Mouse (Mus musculus): ENCODE measurements around the gene Edem1. TPM values are rescaled to one million over a fixed set of nuclear protein-coding genes. Genes with fewer than 3 reads are reported as not detected.

Gene Edem1
- polyA plus RNA-seq, 1 experiment: 6.4 TPM

DNA sequence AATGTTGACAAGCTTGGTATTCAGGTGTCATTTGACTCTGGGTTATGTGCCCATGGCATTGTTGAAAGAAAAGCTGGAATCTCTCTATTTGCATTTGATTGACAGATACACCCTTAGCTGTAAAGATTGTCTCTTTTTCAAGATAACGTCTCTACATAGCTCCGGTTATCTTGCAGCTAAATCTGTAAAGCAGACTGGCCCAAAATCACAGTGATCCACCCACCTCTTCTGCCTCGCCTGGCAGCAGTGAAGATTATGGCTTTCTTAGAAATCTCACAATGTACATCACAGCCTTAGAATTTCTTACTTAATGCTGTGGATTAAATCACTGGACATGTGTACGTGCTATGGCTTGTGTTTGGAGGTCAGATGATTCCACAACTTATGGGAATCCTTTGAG, 10.9 kb upstream of the Edem1 start:
- no peak for TF ChIP-seq GATA1 (IDR thresholded peaks at IDR 0.05; ENCODE audit: low read length)

DNA sequence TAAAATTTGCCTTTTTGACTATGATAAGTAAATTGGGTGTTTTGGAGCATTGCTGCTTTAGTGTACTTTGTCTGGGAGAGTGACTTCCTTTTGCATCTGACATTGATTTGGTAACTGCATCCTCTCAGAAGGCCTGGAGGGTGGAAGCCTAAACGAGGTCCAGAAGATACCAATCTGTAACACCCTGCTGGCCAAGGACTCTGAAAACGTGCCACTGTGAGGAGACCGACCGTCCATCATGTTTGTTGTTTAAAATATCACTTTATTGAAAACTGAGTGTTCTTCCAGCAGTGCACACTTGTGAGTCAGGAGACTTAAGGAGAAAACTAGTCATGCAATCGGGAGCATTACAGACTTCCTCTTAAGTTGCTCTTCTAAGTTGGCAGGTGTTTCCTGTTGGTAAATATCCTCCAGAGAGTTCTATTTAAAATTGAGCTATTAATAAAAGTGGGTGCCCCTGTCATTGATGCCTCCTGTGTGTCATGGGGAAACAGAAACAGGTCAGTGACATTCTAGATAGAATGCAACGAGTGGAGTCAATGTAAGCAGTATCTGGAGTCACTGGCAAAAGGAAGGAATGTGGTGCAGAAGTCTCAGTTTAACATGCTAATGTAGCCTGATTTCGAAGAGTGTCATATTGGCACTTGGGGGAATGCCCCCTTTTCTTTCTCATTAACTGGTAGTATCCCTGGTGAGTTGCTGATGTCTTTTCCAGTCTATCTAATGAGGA, 3.5 kb upstream of the Edem1 start:
- no peak for TF ChIP-seq GATA1 (IDR thresholded peaks at IDR 0.05; ENCODE audit: low read length)

GRCm38 (mm10) chr6:108826070-108826469, 2.4 kb upstream of the Edem1 start:
- no peak for TF ChIP-seq GATA1 (IDR thresholded peaks at IDR 0.05; ENCODE audit: low read length)

DNA sequence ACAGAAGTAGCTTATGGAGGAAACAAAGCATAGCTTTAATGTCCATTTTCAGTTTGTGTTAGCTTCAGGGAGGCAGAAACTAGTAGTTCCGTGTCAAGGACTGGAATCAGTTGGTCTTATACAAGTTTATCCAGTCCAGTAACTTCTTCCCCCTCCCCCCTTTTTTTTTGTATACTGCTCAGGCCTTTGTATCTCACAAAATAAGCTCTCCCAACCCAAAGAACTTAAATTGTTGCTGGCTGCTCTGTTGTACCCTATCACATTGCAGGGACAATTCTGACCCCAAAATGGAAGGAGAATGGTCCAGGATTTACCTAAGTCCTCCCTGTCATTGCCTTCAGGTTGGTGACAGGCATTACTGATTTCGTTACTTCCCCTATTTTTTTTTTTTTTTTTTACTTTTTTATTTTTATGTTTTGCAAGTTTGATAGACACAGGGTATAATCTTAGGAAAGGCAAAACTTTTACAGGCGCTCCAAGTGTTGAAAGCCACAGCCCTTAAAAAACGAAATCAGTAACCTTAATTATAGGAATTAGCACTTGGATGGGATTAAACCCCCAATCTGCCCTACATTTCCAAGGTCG, 1.0 kb upstream of the Edem1 start:
- TF ChIP-seq GATA1 (IDR thresholded peaks at IDR 0.05; ENCODE audit: low read length): no peak

GRCm38 (mm10) chr6:108828872-108829271, 431 bp downstream of the Edem1 start:
- TF ChIP-seq GATA1 (IDR thresholded peaks at IDR 0.05; ENCODE audit: low read length): no peak

DNA sequence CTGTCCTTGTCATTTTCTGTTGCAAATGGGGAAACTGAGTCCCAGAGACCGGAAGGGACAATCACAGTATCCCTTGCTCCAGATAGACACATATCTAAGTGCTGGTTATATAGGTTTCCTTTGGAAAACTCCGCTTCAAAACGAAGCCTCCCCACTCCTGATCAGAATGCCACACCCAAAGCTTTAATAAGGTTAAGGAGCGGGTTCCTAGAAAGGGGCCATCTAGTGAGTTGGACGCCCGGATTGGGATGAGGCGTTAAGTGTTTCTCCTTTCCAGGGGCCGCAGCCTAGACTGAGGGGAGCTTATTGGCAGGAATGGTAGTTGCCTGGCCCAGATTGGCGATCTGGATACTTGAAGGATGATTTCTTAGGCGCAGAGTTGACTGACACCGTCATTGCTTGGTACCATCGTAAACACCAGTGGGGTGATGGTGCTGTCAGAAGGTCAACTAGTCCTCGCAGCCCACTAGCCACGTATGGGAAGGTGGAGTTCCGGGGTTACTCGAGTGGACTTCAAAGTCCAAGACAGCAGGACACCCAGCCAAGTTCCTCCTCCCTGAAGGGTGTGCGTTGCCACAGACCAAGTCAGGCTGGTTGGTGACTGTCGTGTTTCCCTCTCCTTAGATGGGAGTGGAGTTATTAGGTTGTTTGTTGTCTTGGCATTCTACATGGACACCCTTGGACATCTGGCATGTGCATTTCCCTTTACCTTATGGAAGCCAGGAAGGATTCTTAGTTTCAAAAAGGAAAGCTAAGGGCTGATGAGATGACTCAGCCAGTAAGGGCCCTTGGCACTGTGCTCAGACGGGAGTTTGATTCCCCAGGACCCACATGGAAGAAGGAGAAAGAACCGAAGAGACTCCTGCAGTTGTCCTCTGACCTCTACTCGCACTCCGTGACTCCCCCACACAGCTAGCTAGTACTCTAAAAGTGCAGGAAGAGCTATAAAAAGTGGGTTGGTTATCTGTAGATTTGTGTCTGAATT, 1.2 kb downstream of the Edem1 start:
- no peak for TF ChIP-seq GATA1 (IDR thresholded peaks at IDR 0.05; ENCODE audit: low read length)

GRCm38 (mm10) chr6:108832170-108832569, 3.7 kb downstream of the Edem1 start:
- no peak for TF ChIP-seq GATA1 (IDR thresholded peaks at IDR 0.05; ENCODE audit: low read length)

DNA sequence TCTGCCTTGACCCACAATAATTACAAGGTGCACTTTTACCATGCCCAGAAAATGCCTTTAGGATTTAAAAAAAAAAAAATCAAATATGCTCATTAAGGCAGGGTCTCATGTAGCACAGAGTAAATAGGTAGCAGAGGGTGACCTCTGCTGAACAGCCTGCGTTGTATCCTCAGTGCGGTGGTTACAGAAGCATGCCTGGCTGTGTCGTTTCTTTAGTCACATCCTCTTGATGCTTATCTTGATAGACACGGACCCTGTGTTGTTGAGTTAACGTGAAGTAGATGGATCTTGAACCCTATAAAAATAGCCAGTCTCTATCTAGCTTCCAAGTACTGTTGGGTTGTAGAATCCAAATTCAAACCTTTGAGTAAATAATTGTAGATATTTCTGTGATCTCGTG, 4.5 kb downstream of the Edem1 start:
- TF ChIP-seq GATA1 (IDR thresholded peaks at IDR 0.05; ENCODE audit: low read length): no peak

DNA sequence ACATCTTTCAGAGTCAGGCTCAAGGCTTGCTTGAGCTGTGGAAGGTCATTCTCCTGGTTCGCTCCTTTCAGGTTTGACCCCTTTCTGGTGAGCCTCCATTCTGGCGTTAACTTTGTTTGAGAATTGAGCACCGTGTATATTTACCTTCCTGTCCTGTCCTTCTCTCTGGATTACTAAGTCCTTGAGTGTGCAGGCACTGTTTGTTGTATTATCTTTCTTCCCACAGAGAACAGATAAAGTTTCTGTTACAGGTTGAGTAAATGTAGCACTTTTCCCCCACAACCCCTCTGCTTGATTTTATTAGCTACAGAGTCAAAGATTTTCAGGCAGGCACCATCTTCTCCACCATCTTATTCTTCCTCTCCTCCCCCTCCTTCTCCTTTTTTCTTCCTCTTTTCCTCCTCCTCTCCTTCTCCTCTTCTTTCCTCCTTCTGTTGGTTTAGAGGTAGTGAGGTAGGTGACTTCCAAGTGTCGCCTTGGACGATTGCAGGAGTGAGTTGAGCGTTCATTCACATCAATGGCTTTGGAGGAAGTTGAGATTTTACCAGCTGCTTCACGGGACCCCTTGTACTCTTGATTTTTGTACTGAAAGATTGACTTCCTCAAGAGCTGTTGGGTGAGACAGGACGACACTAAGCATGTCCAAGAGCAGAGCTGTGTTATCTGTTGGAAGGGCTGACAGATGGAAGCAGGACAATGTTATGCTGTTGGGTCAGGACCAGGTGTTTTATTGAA, 5.7 kb downstream of the Edem1 start:
- no peak for TF ChIP-seq GATA1 (IDR thresholded peaks at IDR 0.05; ENCODE audit: low read length)

DNA sequence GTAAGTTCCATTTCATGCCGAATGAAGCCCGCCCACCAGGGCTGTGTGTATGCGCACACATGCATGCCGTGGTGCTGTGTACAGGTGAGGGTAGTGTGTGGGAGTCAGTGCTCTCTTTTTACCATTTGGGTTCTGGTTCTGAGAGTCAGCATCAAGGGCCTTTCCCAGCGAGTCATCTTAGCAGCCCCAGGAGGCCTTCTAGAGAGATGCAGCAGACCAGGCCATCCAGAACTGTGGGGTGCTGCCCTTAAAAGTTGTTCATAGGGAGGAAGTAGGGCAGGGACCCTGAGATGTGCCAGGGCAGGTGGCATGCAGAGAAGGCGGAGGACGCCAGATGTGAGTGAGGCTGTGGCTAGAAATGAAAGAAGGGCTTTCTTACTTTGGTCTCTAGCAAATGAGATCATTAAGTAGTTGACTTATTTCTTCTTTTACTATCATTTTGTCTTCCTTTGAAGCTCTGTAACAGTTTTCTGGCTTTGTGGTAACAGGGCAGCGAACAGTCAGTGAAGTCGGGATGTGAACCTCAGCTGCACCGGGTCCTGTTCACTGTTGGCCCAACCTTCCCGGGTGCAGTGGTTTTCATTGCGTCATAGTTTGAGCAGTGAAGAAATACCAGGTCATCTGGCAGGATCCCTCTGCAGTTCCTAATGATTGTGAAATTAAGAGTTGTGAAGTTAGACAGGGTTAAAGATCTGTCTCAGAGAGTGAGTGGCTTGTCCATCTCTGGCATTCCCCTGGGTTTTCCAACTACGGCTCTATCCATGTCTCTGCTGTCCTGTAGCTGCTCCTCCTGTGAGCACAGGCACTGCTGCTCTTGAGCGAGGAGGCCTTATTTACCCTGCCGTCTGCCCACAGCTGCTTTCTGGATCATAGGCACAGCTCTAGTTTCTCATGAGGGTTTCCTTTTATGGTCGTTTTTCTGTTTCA, 7.6 kb downstream of the Edem1 start:
- TF ChIP-seq GATA1 (IDR thresholded peaks at IDR 0.05; ENCODE audit: low read length): no peak

DNA sequence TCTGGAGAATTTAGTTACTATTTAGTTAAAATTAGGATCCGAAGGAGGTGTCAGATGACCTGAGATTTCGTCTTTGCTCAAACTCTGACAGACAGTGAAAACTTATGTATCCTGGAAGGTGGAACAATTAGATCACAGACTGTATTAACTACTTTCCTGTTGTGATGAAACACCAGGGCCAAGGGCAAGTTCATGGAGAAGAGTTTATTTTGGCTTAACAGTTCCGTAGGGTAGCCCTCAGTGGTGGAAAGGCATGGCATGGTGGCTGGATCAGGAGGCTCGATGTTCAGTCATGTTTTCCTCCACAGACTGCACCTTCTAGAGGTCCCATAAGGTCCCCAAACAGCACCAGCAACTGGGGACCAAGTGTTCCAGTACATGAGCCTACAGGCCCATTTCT, 8.6 kb downstream of the Edem1 start:
- no peak for TF ChIP-seq GATA1 (IDR thresholded peaks at IDR 0.05; ENCODE audit: low read length)

DNA sequence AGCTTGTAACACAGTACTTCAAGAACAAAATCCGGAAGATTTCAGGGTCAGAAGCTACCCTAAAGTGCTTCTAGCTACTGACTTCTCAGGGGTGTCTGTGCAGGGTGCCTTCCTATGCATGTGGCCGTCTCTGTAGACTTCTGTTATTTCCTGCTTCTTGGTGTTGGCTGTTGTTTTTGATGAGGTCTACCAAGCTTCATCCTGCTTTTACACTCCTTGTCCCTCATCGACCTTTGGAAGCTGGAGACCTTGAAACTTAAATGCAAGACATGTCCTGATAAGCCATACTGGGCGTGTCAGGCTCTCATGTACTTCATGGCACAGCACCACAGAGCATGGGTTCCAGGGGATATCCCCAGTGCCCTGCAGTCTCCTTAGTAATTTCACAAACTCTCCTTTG, 9.5 kb downstream of the Edem1 start:
- TF ChIP-seq GATA1 (IDR thresholded peaks at IDR 0.05; ENCODE audit: low read length): no peak

GRCm38 (mm10) chr6:108839432-108839831, 11.0 kb downstream of the Edem1 start:
- TF ChIP-seq GATA1 (IDR thresholded peaks at IDR 0.05; ENCODE audit: low read length): no peak

DNA sequence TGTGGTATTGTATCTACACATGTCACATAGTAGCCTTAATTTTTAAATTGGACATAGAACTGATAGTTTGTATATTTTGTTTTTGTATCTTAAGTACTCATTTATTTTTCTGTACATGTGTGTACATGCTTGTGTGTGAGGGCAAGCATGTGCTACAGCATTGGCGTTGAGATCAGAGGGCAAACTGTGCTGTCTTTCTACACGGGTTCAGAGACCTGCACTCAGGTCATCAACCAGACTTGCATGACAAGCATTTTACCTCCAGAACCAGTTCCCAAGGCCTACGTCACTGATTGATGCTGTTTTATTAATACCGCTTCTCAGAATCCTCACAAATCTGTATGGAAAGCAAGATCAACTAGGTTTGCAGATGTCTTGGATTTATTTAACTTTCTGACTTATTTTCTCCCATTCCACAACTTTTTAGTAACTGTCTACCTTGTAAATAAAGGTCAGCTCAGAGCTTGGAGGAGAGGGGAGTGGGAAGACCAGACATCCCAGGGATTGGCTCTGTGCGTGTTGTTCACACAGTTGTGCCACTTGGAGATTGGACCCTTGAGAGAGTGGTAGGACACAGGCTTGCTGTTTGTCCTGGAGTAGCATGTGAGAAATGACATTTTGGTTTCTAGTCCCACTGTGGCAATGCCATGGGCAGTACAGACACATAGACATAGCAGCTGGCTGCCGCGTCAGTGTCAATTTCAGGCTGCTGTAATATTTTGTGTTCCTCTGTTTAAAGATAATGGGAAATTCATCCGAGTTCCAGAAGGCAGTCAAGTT, 12.6 kb downstream of the Edem1 start:
- TF ChIP-seq GATA1 (IDR thresholded peaks at IDR 0.05; ENCODE audit: low read length): no peak
